Mouse (Mus musculus) layer of hippocampus, adult 9-10 months (tissue): Measurements from ENCODE around the gene Aurkb.
"Not testable (repeated sequence)": the region's sequence is repeated elsewhere in the genome, so short reads cannot be mapped to it uniquely, and the experiment has no call there.

Experiments
- DNase-seq: peaks from one replicate; pipeline ENCODE4 v3.0.0; 2022; ENCODE audit warnings: low spot score

Gene Aurkb

GRCm38 (mm10) chr11:69080855-69081222 is 35.4 kb downstream of the Aurkb start:
- no peak for DNase-seq

- DNase-seq = no peak
Observed at GRCm38 (mm10) chr11:69081613-69082012, 36.2 kb downstream of the Aurkb start.

GRCm38 (mm10) chr11:69085608-69086007 is 40.2 kb downstream of the Aurkb start:
- no peak for DNase-seq

- no peak for DNase-seq
Observed at GRCm38 (mm10) chr11:69086390-69086789, 40.9 kb downstream of the Aurkb start.

- no peak for DNase-seq
Observed at GRCm38 (mm10) chr11:69087082-69087481, 41.6 kb downstream of the Aurkb start.

- DNase-seq = no peak
Observed at GRCm38 (mm10) chr11:69087597-69087996, 42.1 kb downstream of the Aurkb start.

- DNase-seq = no peak
Observed at GRCm38 (mm10) chr11:69088103-69088855, 42.8 kb downstream of the Aurkb start, which contains the start of gene Vamp2. TSS of gene Vamp2 (plus strand) at chr11:69088490.

- no peak for DNase-seq
Observed at GRCm38 (mm10) chr11:69088856-69089615, 43.6 kb downstream of the Aurkb start.

- DNase-seq = no peak
Observed at GRCm38 (mm10) chr11:69089616-69090290, 44.3 kb downstream of the Aurkb start.

GRCm38 (mm10) chr11:69090367-69090766 is 44.9 kb downstream of the Aurkb start:
- no peak for DNase-seq

- DNase-seq = no peak
Observed at GRCm38 (mm10) chr11:69091566-69092385, 46.3 kb downstream of the Aurkb start.

GRCm38 (mm10) chr11:69092386-69092751 is 46.9 kb downstream of the Aurkb start:
- peak; percentile 82 for DNase-seq

GRCm38 (mm10) chr11:69092871-69093270 is 47.4 kb downstream of the Aurkb start:
- no peak for DNase-seq

- DNase-seq = not testable (repeated sequence)
Observed at GRCm38 (mm10) chr11:69093856-69094255, 48.4 kb downstream of the Aurkb start.

GRCm38 (mm10) chr11:69094697-69095429 is 49.4 kb downstream of the Aurkb start, which contains the start of gene Per1:
TSS of gene Per1 (plus strand) at chr11:69095217.
- DNase-seq = peak; percentile 100

GRCm38 (mm10) chr11:69095511-69096231 is 50.2 kb downstream of the Aurkb start:
- no peak for DNase-seq

GRCm38 (mm10) chr11:69096360-69096986 is 51.0 kb downstream of the Aurkb start:
- DNase-seq = no peak

- DNase-seq = peak; percentile 94
Observed at GRCm38 (mm10) chr11:69096987-69097900, 51.8 kb downstream of the Aurkb start.
